Mouse (Mus musculus) midbrain, embryonic 16.5 days (tissue): ENCODE data around the gene Pak1ip1. TPM values are rescaled to one million over a fixed set of nuclear protein-coding genes. Genes with fewer than 3 reads are reported as not detected.

Source experiments
- ATAC-seq: fragments of 200-750 bp; cut with Nextera tagmentation; 2 replicates; pipeline ENCODE4 v1.8.0; 2017; ENCODE audit warnings: moderate TSS enrichment
- H3K27ac ChIP-seq: fragments of 300-500 bp; sonication (generic); 2 replicates; pipeline ENCODE4 v1.5.1; 2014; ENCODE audit warnings: mild to moderate bottlenecking, low read length, mixed read lengths
- H3K27me3 ChIP-seq: fragments of 300-500 bp; sonication (generic); 2 replicates; pipeline ENCODE4 v1.6.1; 2014; ENCODE audit warnings: low read depth, low read length, mixed read lengths; ENCODE audit not compliant: control insufficient read depth, insufficient read depth
- H3K36me3 ChIP-seq: fragments of 300-500 bp; sonication (generic); 2 replicates; pipeline ENCODE4 v1.6.1; 2014; ENCODE audit warnings: mild to moderate bottlenecking, low read length, moderate library complexity, mixed read lengths; ENCODE audit not compliant: control insufficient read depth, insufficient read depth
- H3K4me1 ChIP-seq: fragments of 300-500 bp; sonication (generic); 2 replicates; pipeline ENCODE4 v1.6.1; 2014; ENCODE audit warnings: mild to moderate bottlenecking, low read length, mixed read lengths; ENCODE audit not compliant: control insufficient read depth, insufficient read depth
- H3K4me2 ChIP-seq: fragments of 300-500 bp; sonication (generic); 2 replicates; pipeline ENCODE4 v1.6.1; 2014; ENCODE audit warnings: mild to moderate bottlenecking, low read length, mixed read lengths
- H3K4me3 ChIP-seq: fragments of 300-500 bp; sonication (generic); 2 replicates; pipeline ENCODE4 v1.5.1; 2014; ENCODE audit warnings: low read depth, mild to moderate bottlenecking, low read length, moderate library complexity, mixed read lengths
- H3K9ac ChIP-seq: fragments of 300-500 bp; sonication (generic); 2 replicates; pipeline ENCODE4 v1.6.1; 2014; ENCODE audit warnings: low read depth, low read length, mixed read lengths
- H3K9me3 ChIP-seq: fragments of 300-500 bp; sonication (generic); replicated peaks from 2 replicates; pipeline ENCODE4 v1.6.1; 2014; ENCODE audit warnings: mild to moderate bottlenecking, low read length, mixed read lengths; ENCODE audit not compliant: control insufficient read depth, poor library complexity, severe bottlenecking
- WGBS: fragments of 180-500 bp; shearing (Covaris S2); extraction: QIAGEN DNeasy Blood & Tissue Kit; methylation state at CpG from one replicate; pipeline ENCODE4 v1.1.7; 2014; 5-methylcytosine and 5-hydroxymethylcytosine counted together
- polyA plus RNA-seq: library from polyadenylated mRNA; unstranded; fragments of >200 nt; fragmentation: Nextera tagmentation; extraction: Ambion mirVana; gene quantifications from 2 replicates; pipeline ENCODE4 v1.2.1, GENCODE M21; 2015

The Pak1ip1 gene
- polyA plus RNA-seq, 1 experiment from 2014 or later = 53.9 TPM

GRCm38 (mm10) chr13:41017832-41018231 is 17.0 kb downstream of the Pak1ip1 start:
- no peak overlapping the region for H3K9ac ChIP-seq
- WGBS = 84% methylated on average over 4 of the region's 4 CpGs
- no peak overlapping the region for H3K4me2 ChIP-seq
- H3K4me3 ChIP-seq = no peak overlapping the region
- ATAC-seq = no peak
- no peaks in the 10 kb centered on the region for H3K9me3 ChIP-seq
- no peak overlapping the region for H3K27ac ChIP-seq
- peaks cover 14% of the 10 kb centered on the region for H3K4me1 ChIP-seq
- 0 out of 2 replicates have a peak, but pooled peaks cover 2% of the 10 kb centered on the region for H3K36me3 ChIP-seq
- no peaks in the 10 kb centered on the region for H3K27me3 ChIP-seq

- no peak for ATAC-seq
- Histone ChIP-seq H3K27me3 (no peaks in the 10 kb centered on the region), H3K4me3 (no peak overlapping the region), H3K9me3 (no peaks in the 10 kb centered on the region), H3K4me2 (no peak overlapping the region), H3K4me1 (peaks cover 14% of the 10 kb centered on the region), H3K27ac (no peak overlapping the region), H3K36me3 (no peaks in the 10 kb centered on the region), H3K9ac (no peak overlapping the region)
- WGBS = 94% methylated on average over 9 of the region's 9 CpGs
Observed at GRCm38 (mm10) chr13:41018236-41018635, 17.4 kb downstream of the Pak1ip1 start.

DNA sequence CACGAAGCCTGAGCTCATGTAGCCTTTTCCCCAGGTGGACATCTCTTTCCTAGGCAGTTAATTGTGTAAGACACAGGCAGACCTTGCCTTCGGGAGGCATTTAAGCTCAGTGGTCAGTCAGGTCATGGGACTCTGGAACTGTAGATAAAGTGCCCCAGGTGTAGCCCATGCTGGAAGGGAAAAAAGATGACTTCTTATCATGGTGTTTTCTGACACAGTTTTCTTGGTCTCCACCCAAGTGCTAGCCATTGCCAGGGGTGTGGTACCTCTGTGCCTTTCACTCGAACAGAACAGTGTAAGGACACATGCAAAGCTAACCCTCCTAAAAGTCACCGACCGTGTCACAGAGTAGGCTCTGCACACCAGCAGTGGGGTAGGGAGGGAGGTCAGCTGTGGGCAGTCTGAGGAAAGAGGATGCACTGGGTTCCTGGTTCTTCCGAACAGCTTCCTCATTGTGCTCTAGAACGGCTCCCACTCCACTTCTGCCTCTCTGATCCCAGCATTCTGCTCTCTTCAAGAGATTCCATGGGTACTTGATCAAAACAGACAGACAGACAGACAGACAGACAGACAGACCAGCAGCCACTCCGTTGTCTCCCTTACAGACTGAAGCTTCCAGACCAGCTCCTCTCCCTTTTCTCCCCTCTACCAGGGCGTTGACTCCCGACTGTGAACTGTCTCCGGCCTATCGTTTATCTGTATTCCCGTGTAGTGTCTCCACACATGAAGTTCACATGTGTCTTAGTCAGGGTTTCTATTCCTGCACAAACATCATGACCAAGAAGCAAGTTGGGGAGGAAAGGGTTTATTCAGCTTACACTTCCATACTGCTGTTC is 18.2 kb downstream of the Pak1ip1 start:
- H3K9ac ChIP-seq = no peak overlapping the region
- H3K9me3 ChIP-seq = no peaks in the 10 kb centered on the region; the same call in 1 of the 2 replicates
- no peak overlapping the region for H3K27ac ChIP-seq
- no peak overlapping the region for H3K4me3 ChIP-seq
- no peak overlapping the region for H3K4me2 ChIP-seq
- 93% methylated on average over 13 of the region's 13 CpGs for WGBS
- 0 out of 2 replicates have a peak, but pooled peaks cover 6% of the 10 kb centered on the region for H3K36me3 ChIP-seq
- H3K27me3 ChIP-seq = no peaks in the 10 kb centered on the region
- peaks cover 14% of the 10 kb centered on the region for H3K4me1 ChIP-seq
- ATAC-seq = no peak

- Histone ChIP-seq H3K4me3 (no peak overlapping the region), H3K4me1 (peaks cover 13% of the 10 kb centered on the region), H3K4me2 (no peak overlapping the region), H3K27me3 (no peaks in the 10 kb centered on the region), H3K9ac (no peak overlapping the region), H3K27ac (no peak overlapping the region), H3K36me3 (0 out of 2 replicates have a peak, but pooled peaks cover 6% of the 10 kb centered on the region), H3K9me3 (no peaks in the 10 kb centered on the region; the same call in 1 of the 2 replicates)
- ATAC-seq = no peak
- WGBS = 64% methylated on average over 7 of the region's 7 CpGs
Observed at GRCm38 (mm10) chr13:41020494-41020893, 19.7 kb downstream of the Pak1ip1 start.

GRCm38 (mm10) chr13:41021607-41022006 is 20.8 kb downstream of the Pak1ip1 start:
- 91% methylated on average over 6 of the region's 6 CpGs for WGBS

DNA sequence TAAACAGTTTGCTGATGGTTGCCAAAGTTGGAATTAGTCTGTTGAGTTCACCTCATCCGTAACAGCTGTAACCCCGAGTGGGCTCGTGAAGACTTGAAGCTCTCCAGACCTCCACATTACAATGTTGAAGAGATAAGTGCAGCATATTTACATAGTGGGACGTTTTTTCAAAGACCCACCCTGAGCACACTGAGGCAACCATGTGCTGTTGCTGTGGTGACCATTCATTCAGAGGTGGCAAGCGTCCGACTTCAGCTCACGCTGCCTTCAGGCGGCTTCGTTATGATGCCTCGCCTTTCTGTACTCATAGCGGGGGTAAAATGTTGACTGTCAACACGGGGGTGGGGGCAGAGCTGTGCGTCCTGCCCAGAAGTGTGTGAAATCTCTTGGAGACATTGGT is 21.3 kb downstream of the Pak1ip1 start:
- Histone ChIP-seq H3K4me2 (no peak overlapping the region), H3K9ac (no peak overlapping the region), H3K36me3 (0 out of 2 replicates have a peak, but pooled peaks cover 6% of the 10 kb centered on the region), H3K4me3 (no peak overlapping the region), H3K27me3 (no peaks in the 10 kb centered on the region), H3K4me1 (peaks cover 6% of the 10 kb centered on the region), H3K9me3 (no peaks in the 10 kb centered on the region; the same call in 1 of the 2 replicates), H3K27ac (no peak overlapping the region)
- 90% methylated on average over 13 of the region's 13 CpGs for WGBS
- no peak for ATAC-seq

More at GRCm38 (mm10) chr13:41021607-41022006, 20.8 kb downstream of the Pak1ip1 start:
- H3K36me3 ChIP-seq = 0 out of 2 replicates have a peak, but pooled peaks cover 6% of the 10 kb centered on the region
- H3K4me3 ChIP-seq = no peak overlapping the region
- no peaks in the 10 kb centered on the region; the same call in 1 of the 2 replicates for H3K9me3 ChIP-seq
- no peak overlapping the region for H3K9ac ChIP-seq
- no peak overlapping the region for H3K27ac ChIP-seq
- peaks cover 10% of the 10 kb centered on the region for H3K4me1 ChIP-seq
- no peak for ATAC-seq
- no peak overlapping the region for H3K4me2 ChIP-seq
- no peaks in the 10 kb centered on the region for H3K27me3 ChIP-seq

- no peak overlapping the region for H3K4me3 ChIP-seq
Observed at GRCm38 (mm10) chr13:41030098-41030497, 29.3 kb downstream of the Pak1ip1 start.

GRCm38 (mm10) chr13:41042511-41042910 is 41.7 kb downstream of the Pak1ip1 start:
- 95% methylated on average over 4 of the region's 4 CpGs for WGBS
- H3K4me1 ChIP-seq = no peaks in the 10 kb centered on the region
- no peak overlapping the region for H3K4me2 ChIP-seq
- H3K4me3 ChIP-seq = no peak overlapping the region
- no peaks in the 10 kb centered on the region; the same call in 1 of the 2 replicates for H3K27me3 ChIP-seq
- H3K9ac ChIP-seq = no peak overlapping the region
- no peaks in the 10 kb centered on the region for H3K9me3 ChIP-seq
- no peak for ATAC-seq
- H3K36me3 ChIP-seq = no peaks in the 10 kb centered on the region
- H3K27ac ChIP-seq = no peak overlapping the region

More at GRCm38 (mm10) chr13:41030098-41030497, 29.3 kb downstream of the Pak1ip1 start:
- Histone ChIP-seq H3K27ac (no peak overlapping the region), H3K9me3 (no peaks in the 10 kb centered on the region), H3K36me3 (no peaks in the 10 kb centered on the region), H3K4me2 (no peak overlapping the region), H3K4me1 (no peaks in the 10 kb centered on the region), H3K27me3 (no peaks in the 10 kb centered on the region), H3K9ac (no peak overlapping the region)
- ATAC-seq = no peak
- 85% methylated on average over 5 of the region's 5 CpGs for WGBS

- Histone ChIP-seq H3K9me3 (no peaks in the 10 kb centered on the region), H3K36me3 (no peaks in the 10 kb centered on the region), H3K4me3 (no peak overlapping the region), H3K27ac (no peak overlapping the region), H3K4me1 (no peaks in the 10 kb centered on the region), H3K4me2 (no peak overlapping the region), H3K27me3 (no peaks in the 10 kb centered on the region; the same call in 1 of the 2 replicates), H3K9ac (no peak overlapping the region)
- WGBS = 93% methylated on average over 8 of the region's 8 CpGs
- no peak for ATAC-seq
Observed at GRCm38 (mm10) chr13:41045901-41046300, 45.1 kb downstream of the Pak1ip1 start.
